Mouse (Mus musculus) intestine, embryonic 16.5 days (tissue): ENCODE results near the gene Triobp. TPM values are rescaled to one million over a fixed set of nuclear protein-coding genes. Genes with fewer than 3 reads are reported as not detected.

Source experiments
- ATAC-seq: fragments of 200-750 bp; cut with Nextera tagmentation; 2 replicates; pipeline ENCODE4 v1.8.0; 2017; ENCODE audit warnings: moderate TSS enrichment, moderate library complexity
- H3K27ac ChIP-seq: fragments of 300-500 bp; sonication (generic); 2 replicates; pipeline ENCODE4 v1.5.1; 2014; ENCODE audit warnings: mild to moderate bottlenecking, low read length
- H3K27me3 ChIP-seq: fragments of 300-500 bp; sonication (generic); replicated peaks from 2 replicates; pipeline ENCODE4 v1.6.1; 2014; ENCODE audit warnings: low read length, control low read depth, mixed read lengths; ENCODE audit not compliant: control insufficient read depth, insufficient read depth
- H3K36me3 ChIP-seq: fragments of 300-500 bp; sonication (generic); 2 replicates; pipeline ENCODE4 v1.6.1; 2014; ENCODE audit warnings: low read length, control low read depth; ENCODE audit not compliant: control insufficient read depth, insufficient read depth
- H3K4me1 ChIP-seq: fragments of 300-500 bp; sonication (generic); 2 replicates; pipeline ENCODE4 v1.6.1; 2014; ENCODE audit warnings: low read length, control low read depth, mixed read lengths; ENCODE audit not compliant: control insufficient read depth, insufficient read depth
- H3K4me2 ChIP-seq: fragments of 300-500 bp; sonication (generic); 2 replicates; pipeline ENCODE4 v1.6.1; 2014; ENCODE audit warnings: low read depth, low read length, control low read depth
- H3K4me3 ChIP-seq: fragments of 300-500 bp; sonication (generic); 2 replicates; pipeline ENCODE4 v1.5.1; 2014; ENCODE audit warnings: mild to moderate bottlenecking, low read length
- H3K9ac ChIP-seq: fragments of 300-500 bp; sonication (generic); 2 replicates; pipeline ENCODE4 v1.6.1; 2014; ENCODE audit warnings: low read depth, low read length
- H3K9me3 ChIP-seq: fragments of 300-500 bp; sonication (generic); 2 replicates; pipeline ENCODE4 v1.6.1; 2016; ENCODE audit warnings: low read length, control low read depth; ENCODE audit not compliant: control insufficient read depth
- WGBS: fragments of 180-500 bp; shearing (Covaris S2); extraction: QIAGEN DNeasy Blood & Tissue Kit; methylation state at CpG from one replicate; pipeline ENCODE4 v1.1.7; 2014; 5-methylcytosine and 5-hydroxymethylcytosine counted together
- polyA plus RNA-seq: library from polyadenylated mRNA; unstranded; fragments of >200 nt; fragmentation: Nextera tagmentation; extraction: Ambion mirVana; gene quantifications from 2 replicates; pipeline ENCODE4 v1.2.1, GENCODE M21; 2015

The Triobp gene
- polyA plus RNA-seq, 1 experiment from 2014 or later = 54.3 TPM

DNA sequence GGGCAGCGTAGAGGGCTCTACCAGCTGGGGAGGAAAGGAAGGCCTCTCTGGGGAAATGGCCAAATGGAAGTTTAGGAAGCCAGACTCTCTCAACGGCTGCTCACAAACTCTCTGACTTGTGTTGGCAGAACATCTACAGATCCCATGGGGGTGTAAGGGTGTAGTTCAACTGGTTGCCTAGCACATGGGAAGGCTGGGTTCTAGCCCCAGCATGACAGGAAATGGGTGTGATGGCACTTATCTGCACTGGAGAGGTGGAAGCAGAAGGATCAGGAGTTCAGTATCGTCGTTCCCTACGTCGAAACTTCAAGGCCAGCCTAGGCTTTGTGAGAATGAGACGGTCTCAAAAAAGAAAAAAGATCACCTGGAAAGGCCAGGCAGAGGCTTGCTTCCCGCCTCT is 38.5 kb upstream of the Triobp start:
- Histone ChIP-seq H3K9ac (no peak overlapping the region), H3K36me3 (0 out of 2 replicates have a peak, but pooled peaks cover 2% of the 10 kb centered on the region), H3K9me3 (no peaks in the 10 kb centered on the region), H3K27me3 (no peaks in the 10 kb centered on the region), H3K4me3 (no peak overlapping the region), H3K4me2 (no peak overlapping the region), H3K4me1 (peaks cover 3% of the 10 kb centered on the region; the same call in 1 of the 2 replicates), H3K27ac (no peak overlapping the region)
- ATAC-seq = no peak
- 86% methylated on average over 8 of the region's 8 CpGs for WGBS

DNA sequence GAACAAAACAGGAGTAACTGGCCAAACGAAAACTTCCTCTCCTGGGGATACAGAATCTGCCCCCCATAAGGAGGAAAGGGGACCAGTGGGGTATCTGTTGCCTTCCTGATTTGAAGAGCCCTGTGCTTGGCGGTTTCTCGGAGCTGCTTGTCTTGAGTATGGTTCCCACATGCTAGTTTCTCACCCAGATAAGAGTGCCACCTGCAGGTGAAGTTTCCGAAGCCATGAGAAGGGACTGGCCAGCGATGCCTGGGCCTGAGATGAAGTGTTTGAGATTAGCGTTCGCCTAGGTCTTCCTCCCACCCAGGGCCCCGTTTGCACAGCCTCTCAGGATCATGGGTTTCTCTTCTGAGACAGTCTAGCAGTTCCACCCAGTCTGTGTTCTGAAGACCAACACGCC is 35.5 kb upstream of the Triobp start:
- H3K4me1 ChIP-seq = peaks cover 22% of the 10 kb centered on the region
- no peaks in the 10 kb centered on the region for H3K36me3 ChIP-seq
- H3K4me3 ChIP-seq = no peak overlapping the region
- 33% methylated on average over 9 of the region's 9 CpGs for WGBS
- H3K27me3 ChIP-seq = no peaks in the 10 kb centered on the region
- no peak overlapping the region for H3K9ac ChIP-seq
- no peak overlapping the region for H3K27ac ChIP-seq
- ATAC-seq = no peak
- H3K9me3 ChIP-seq = no peaks in the 10 kb centered on the region
- H3K4me2 ChIP-seq = no peak overlapping the region

DNA sequence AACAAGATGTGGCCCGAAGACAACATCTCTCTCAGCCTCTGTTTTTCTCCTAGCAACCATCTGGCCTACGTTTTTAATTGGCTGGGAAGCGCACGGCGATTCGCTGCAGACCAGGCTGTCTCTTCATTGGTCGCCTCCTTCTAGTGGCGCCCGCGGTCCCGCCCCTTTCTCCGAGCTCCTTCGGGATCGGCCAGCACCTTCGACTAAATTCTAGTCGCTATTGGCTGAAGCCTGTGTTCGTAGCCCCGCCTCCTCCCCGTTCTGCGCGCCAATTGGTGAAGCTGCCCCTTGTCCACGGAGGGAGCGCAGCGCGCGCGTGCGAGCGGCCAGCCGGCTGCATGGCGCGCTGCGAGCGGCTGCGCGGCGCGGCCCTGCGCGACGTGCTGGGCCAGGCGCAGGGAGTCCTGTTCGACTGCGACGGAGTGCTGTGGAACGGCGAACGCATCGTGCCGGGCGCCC is 33.9 kb upstream of the Triobp start, which contains the start of gene Pdxp:
Gene Pdxp (plus strand): TSS at position 288 of the 459 bp plus-strand sequence.
- no peaks in the 10 kb centered on the region for H3K27me3 ChIP-seq
- peak; percentile 93 for ATAC-seq
- peak within 1 kb of the TSS; percentile 79 for H3K27ac ChIP-seq
- H3K4me1 ChIP-seq = peaks cover 22% of the 10 kb centered on the region
- H3K9me3 ChIP-seq = no peaks in the 10 kb centered on the region
- peak within 1 kb of the TSS; percentile 77 for H3K9ac ChIP-seq
- WGBS = under 1% methylated on average over 49 of the region's 51 CpGs
- H3K4me3 ChIP-seq = peak within 1 kb of the TSS; percentile 66
- no peaks in the 10 kb centered on the region for H3K36me3 ChIP-seq
- peak within 1 kb of the TSS; percentile 99 for H3K4me2 ChIP-seq

DNA sequence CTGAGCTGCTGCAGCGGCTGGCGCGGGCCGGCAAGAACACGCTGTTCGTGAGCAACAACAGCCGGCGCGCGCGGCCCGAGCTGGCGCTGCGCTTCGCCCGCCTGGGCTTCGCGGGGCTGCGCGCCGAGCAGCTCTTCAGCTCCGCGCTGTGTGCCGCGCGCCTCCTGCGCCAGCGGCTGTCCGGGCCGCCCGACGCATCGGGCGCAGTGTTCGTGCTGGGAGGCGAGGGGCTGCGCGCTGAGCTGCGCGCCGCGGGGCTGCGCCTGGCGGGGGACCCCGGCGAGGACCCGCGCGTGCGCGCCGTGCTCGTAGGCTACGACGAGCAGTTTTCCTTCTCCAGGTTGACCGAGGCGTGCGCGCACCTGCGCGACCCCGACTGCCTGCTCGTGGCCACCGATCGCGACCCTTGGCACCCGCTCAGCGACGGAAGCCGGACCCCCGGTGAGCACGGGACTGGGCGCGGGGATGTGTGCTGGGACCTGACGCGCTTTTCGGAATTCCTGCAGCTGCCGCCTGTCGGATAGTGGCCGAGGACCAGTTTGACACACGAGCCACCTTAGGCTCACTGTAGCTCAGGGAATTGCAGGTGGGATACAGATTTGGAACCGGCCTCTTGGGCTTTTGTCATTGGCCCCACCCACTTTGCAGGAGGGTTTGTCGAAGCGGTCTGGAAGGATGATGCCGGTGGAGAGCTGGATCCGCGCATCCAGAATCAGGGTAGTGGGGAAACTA is 33.3 kb upstream of the Triobp start:
- WGBS = under 1% methylated on average over 87 of the region's 87 CpGs
- peak overlapping the region; percentile 66 for H3K4me3 ChIP-seq
- H3K27me3 ChIP-seq = no peaks in the 10 kb centered on the region
- H3K36me3 ChIP-seq = no peaks in the 10 kb centered on the region
- H3K4me1 ChIP-seq = peaks cover 22% of the 10 kb centered on the region
- ATAC-seq = peak; percentile 74
- peak overlapping the region; percentile 77 for H3K9ac ChIP-seq
- H3K9me3 ChIP-seq = no peaks in the 10 kb centered on the region
- peak overlapping the region; percentile 99 for H3K4me2 ChIP-seq
- H3K27ac ChIP-seq = peak overlapping the region; percentile 79

DNA sequence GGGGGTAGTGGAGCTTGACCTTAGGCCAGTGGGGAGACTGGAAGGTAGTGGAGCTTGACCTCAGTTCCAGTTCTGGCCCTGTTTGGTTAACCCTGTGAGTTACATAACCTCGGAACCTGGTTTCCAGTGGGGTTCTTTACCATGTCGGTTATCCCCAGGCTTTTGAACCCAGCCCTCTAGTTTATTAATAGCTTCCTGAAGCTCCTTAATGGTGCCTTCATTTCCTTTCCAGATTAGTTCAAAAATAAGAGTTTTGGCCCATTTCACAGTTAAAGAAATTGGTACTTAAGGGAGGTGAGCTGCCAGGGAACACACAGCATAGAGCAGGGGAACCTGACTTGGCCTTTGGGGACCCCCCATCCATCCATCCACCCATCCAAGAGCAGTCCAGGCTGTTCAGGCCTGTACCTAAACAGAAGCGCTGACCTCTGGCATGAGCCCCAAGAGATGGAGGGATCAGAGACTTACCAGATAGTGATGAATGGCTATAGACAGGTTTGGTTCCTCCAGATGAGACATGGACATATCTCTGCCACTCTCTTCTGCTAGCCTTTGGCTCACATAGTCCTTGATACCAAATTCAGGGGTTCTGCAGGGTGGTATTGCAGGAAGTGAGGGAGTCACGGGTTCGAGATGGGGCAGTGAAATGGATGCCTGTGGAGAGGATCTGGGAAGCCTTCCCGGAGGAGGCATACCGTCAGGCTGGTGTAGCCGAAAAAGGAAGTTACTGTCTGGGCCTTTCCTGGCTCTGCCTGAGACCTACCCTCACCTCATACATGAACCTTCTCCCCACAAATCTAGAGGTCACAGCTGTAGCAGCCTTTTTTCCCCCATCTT is 32.5 kb upstream of the Triobp start:
- no peak overlapping the region for H3K27ac ChIP-seq
- peak overlapping the region; percentile 99 for H3K4me2 ChIP-seq
- H3K4me3 ChIP-seq = peak overlapping the region; percentile 66
- WGBS = 51% methylated on average over 8 of the region's 8 CpGs
- no peaks in the 10 kb centered on the region for H3K36me3 ChIP-seq
- H3K9ac ChIP-seq = peak overlapping the region; percentile 77
- no peaks in the 10 kb centered on the region for H3K9me3 ChIP-seq
- H3K27me3 ChIP-seq = no peaks in the 10 kb centered on the region
- peaks cover 22% of the 10 kb centered on the region for H3K4me1 ChIP-seq
- ATAC-seq = no peak

DNA sequence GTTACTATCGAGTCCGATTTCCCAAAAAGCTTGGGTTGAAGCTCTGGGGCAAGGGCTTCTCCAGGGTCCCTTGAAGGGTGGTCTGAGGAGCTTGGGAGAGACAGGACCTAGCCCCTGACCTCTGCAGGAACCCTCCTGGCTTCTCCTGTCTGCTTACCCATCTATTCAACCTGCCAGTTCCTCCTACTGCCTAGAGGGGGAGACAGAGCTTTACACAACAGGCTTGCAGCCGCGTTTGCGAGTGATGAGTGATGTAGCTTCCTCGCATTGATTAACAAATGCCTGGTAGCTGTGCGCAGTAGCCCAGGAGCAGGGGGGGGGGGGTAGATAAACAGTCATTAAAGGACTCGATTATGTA is 31.9 kb upstream of the Triobp start:
- Histone ChIP-seq H3K27ac (no peak overlapping the region), H3K9me3 (no peaks in the 10 kb centered on the region), H3K4me1 (peaks cover 22% of the 10 kb centered on the region), H3K4me2 (peak overlapping the region; percentile 99), H3K9ac (peak overlapping the region; percentile 30; the same call in 1 of the 2 replicates), H3K4me3 (peak overlapping the region; percentile 66), H3K27me3 (no peaks in the 10 kb centered on the region), H3K36me3 (no peaks in the 10 kb centered on the region)
- ATAC-seq = 0 out of 2 replicates have a peak, but pooled peaks have one; percentile 14
- WGBS = 7% methylated on average over 8 of the region's 8 CpGs

DNA sequence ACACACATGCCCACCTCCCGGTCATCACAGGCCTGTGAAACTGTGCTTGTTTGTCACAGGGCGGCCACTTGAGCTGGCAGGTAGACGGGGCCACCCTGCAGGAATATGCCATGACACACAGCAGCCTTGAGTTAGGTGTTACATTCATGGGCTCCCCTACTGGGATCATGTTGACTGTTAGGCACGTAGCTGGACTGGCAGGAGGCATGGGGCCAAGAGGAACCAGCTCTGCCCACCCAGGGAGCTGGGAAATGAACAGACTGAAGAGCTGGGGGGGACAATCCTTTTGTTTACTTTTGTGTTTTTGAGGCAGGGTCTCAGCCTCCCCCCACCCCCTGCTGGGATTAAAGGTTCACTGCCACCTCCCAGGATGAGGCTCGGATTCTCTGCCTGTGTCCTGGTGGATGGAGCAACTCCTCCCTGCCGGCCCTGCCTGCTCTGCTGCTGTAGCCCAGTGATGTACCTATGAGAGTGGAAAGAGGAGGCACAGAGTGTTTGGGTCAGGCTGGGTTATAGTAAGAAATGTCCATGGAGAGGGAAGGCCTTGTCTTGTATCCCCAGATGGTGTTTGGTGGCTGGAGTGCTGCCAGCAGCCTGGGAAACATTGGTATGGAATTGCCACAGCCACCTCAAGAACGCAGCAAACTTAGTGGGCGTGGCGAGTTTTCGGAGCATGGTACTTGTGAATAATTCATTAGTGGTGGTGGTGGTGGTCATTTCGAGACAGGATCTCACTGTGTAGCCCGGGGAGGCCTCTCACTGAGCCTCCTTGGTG is 31.3 kb upstream of the Triobp start:
- 67% methylated on average over 12 of the region's 12 CpGs for WGBS
- Histone ChIP-seq H3K27me3 (no peaks in the 10 kb centered on the region), H3K36me3 (no peaks in the 10 kb centered on the region), H3K4me1 (peaks cover 22% of the 10 kb centered on the region), H3K4me3 (peak overlapping the region; percentile 10), H3K9me3 (no peaks in the 10 kb centered on the region), H3K9ac (peak overlapping the region; percentile 30), H3K4me2 (peak overlapping the region; percentile 28; the same call in 1 of the 2 replicates), H3K27ac (no peak overlapping the region)
- ATAC-seq = no peak

DNA sequence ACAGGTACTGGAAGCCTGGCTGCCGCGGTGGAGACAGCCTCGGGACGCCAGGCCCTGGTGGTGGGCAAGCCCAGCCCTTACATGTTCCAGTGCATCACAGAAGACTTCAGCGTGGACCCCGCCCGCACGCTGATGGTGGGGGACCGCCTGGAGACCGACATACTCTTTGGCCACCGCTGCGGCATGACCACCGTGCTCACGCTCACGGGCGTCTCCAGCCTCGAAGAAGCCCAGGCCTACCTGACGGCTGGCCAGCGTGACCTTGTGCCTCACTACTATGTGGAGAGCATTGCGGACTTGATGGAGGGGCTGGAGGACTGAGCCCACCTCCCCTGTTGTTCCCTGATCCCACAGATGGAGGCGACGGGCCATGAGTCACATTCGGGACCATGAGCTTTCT is 29.4 kb upstream of the Triobp start:
- H3K27ac ChIP-seq = no peak overlapping the region
- ATAC-seq = no peak
- no peaks in the 10 kb centered on the region for H3K9me3 ChIP-seq
- no peak overlapping the region for H3K4me2 ChIP-seq
- H3K4me3 ChIP-seq = no peak overlapping the region
- H3K4me1 ChIP-seq = peaks cover 22% of the 10 kb centered on the region
- H3K27me3 ChIP-seq = no peaks in the 10 kb centered on the region
- 93% methylated on average over 23 of the region's 23 CpGs for WGBS
- H3K9ac ChIP-seq = no peak overlapping the region
- H3K36me3 ChIP-seq = no peaks in the 10 kb centered on the region

DNA sequence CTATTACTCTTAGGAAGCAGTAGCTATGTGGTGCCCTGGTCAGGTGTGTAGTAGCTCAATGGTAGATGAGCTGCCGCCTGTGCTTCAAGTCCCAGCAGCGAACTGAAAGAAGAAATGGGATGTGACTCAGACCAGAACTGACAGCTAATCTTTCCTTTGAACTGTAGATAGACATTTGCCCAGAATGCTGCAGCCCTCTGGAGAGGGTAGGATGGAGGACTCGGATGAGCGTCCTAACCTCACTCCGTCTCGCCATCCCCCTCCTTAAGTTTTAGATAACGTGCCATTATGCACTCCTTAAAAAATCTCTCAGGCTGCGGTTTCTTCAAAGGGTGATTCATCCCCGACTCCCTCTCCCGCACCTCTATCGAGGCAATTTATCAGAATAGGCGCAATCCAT is 27.6 kb upstream of the Triobp start:
- no peak overlapping the region for H3K4me2 ChIP-seq
- H3K4me3 ChIP-seq = no peak overlapping the region
- H3K9me3 ChIP-seq = no peaks in the 10 kb centered on the region
- peaks cover 15% of the 10 kb centered on the region for H3K4me1 ChIP-seq
- no peak overlapping the region for H3K9ac ChIP-seq
- no peaks in the 10 kb centered on the region for H3K27me3 ChIP-seq
- WGBS = 58% methylated on average over 12 of the region's 12 CpGs
- no peak for ATAC-seq
- H3K36me3 ChIP-seq = no peaks in the 10 kb centered on the region
- no peak overlapping the region for H3K27ac ChIP-seq
